Mouse (Mus musculus): ENCODE data around the gene Adamts17. TPM values are rescaled to one million over a fixed set of nuclear protein-coding genes. Genes with fewer than 3 reads are reported as not detected.

The Adamts17 gene
- 13.5 and 13.7 TPM in 2 replicates for polyA plus RNA-seq (2015; fragmentation: Nextera tagmentation; extraction: Ambion mirVana)

DNA sequence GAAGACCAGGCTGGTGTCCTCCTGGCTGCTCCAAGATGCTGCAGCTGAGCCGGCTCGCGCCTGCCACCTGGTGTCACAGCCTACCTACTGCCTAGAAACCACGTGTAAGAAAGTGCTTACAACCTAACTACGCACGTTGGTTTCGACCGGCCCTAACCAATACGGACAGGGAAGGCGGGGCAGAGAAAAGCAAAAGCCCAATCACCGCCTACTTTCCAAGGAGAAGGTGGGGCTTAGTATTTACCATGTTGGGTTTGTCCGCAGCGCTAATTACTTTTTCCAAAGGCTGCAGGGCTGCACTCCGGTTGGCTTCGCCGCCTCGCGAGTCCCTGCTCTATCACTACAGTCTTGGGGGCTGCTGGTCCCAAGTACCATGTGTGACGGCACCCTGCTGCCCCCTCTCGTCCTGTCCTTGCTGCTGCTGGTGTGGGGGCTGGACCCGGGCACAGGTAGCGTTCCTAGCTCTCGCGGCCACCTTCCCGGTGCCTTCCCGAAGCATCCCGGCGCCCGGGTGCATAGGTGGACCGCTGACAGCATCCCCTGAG is at the start of gene Adamts17:
Gene Adamts17 (plus strand): TSS at position 273 of the 545 bp plus-strand sequence.
- peak; percentile 95 for ATAC-seq (ENCODE audit: insufficient number of reproducible peaks, low FRiP score, low TSS enrichment, low read depth)
- under 1% methylated on average over 30 of the region's 30 CpGs for WGBS
- H3K4me1 ChIP-seq: peaks cover 41% of the 10 kb centered on the region
- no peaks in the 10 kb centered on the region for H3K36me3 ChIP-seq
- H3K27me3 ChIP-seq: no peaks in the 10 kb centered on the region; the same call in 1 of the 2 replicates
- H3K4me3 ChIP-seq: peak within 1 kb of the TSS; percentile 67
- H3K9me3 ChIP-seq: no peaks in the 10 kb centered on the region
- H3K27ac ChIP-seq: peak within 1 kb of the TSS; percentile 77
- peak within 1 kb of the TSS; percentile 100 for H3K4me2 ChIP-seq
- H3K9ac ChIP-seq: peak within 1 kb of the TSS; percentile 65

DNA sequence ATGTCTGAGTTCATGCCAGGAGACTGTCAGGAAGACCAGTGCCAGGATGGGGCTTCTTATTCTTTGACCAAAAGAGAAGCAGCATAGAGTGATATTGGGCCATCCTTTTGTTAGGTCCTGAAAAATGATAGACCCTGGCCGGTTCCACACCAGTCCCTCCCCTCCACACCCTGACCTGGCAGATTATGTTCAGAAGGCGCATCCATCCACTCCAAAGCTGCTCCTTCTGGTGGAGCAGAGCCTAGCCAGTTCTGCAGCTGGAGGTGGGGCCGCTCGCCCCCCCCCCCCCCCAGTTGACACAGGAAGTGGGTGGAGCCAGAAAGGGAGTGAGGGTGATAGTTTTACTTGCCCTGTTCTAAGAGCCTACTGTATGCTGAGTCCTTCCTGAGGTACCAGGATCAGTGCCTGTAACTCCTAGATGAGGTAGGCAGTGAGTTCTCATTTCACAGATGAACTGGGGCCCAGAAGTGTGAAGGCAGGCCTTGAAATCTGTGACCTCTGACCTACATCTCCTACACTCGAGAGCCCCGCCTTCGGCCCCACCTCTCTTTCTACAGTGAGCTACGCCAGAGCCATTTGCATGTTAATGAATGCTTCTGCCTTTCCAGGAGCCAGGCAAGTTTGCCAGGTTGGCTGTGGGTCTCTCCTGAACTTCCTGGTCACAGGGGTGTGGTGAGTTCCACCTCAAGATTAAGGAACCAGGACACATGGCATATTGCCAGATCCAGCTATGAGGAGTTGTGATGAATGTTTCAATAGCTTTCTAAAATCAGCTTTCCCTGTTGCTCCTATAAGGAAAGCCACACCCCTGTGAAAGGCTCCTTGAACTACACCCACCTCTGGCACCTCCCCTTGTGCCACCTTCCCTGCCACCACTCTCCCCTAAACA is 49.4 kb upstream of the Adamts17 start:
- H3K27me3 ChIP-seq: no peaks in the 10 kb centered on the region
- 32% methylated on average over 8 of the region's 8 CpGs for WGBS
- peak; percentile 58; the same call in 1 of the 2 replicates for ATAC-seq (ENCODE audit: insufficient number of reproducible peaks, low FRiP score, low TSS enrichment, low read depth)
- H3K4me2 ChIP-seq: no peak overlapping the region
- H3K4me1 ChIP-seq: peaks cover 9% of the 10 kb centered on the region
- no peak overlapping the region for H3K27ac ChIP-seq
- no peak overlapping the region for H3K4me3 ChIP-seq
- H3K9me3 ChIP-seq: no peaks in the 10 kb centered on the region
- H3K36me3 ChIP-seq: no peaks in the 10 kb centered on the region
- no peak overlapping the region for H3K9ac ChIP-seq

DNA sequence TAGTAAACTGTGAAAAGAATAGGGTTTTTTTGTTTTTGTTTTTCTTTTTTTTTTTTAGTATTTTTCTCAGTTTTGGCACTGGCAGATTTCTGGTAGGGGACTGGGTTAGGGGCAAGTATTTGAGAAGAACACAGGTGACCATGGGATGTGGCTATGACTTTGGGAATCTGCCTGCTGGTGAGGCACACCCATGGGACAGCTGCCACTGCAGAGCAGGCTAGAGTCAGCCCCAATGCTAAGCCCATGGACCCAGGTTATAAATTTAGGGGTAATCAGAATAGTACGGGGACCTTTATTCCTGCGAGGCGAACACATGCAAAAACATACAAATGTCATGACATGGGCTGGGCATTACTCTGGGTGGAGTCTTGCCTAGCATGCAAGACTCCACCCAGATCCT is 48.5 kb upstream of the Adamts17 start:
- no peak overlapping the region for H3K4me3 ChIP-seq
- no peaks in the 10 kb centered on the region for H3K9me3 ChIP-seq
- no peak for ATAC-seq (ENCODE audit: insufficient number of reproducible peaks, low FRiP score, low TSS enrichment, low read depth)
- 83% methylated on average over 3 of the region's 3 CpGs for WGBS
- no peaks in the 10 kb centered on the region for H3K27me3 ChIP-seq
- no peak overlapping the region for H3K9ac ChIP-seq
- no peak overlapping the region for H3K4me2 ChIP-seq
- no peak overlapping the region for H3K27ac ChIP-seq
- H3K4me1 ChIP-seq: peaks cover 9% of the 10 kb centered on the region
- H3K36me3 ChIP-seq: no peaks in the 10 kb centered on the region

DNA sequence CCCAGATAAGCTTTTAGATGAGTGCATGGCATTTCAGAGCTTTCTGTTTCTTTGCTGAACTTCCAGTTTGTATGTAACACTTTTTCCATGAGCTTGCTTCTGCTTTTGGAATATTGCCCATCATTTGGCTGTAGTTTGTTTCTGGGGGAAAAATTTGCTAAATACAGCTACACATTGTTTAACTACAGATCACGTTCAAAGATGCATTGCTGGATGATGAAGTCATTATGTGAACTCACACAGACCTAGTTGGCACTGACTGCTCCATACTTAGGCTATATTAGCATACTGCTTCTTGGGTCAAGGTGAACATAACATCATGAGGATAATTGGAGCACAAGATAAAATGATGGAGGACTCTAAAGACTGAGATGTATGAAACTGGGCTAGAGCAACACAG is 42.6 kb upstream of the Adamts17 start:
- WGBS: 14% methylated on average over 1 of the region's 1 CpGs

GRCm38 (mm10) chr7:66797345-66797744 is 42.2 kb upstream of the Adamts17 start:
- Histone ChIP-seq H3K4me3 (no peak overlapping the region), H3K27ac (no peak overlapping the region), H3K27me3 (no peaks in the 10 kb centered on the region), H3K36me3 (no peaks in the 10 kb centered on the region), H3K4me2 (no peak overlapping the region), H3K4me1 (peaks cover 10% of the 10 kb centered on the region), H3K9me3 (no peaks in the 10 kb centered on the region), H3K9ac (no peak overlapping the region)
- no peak for ATAC-seq (ENCODE audit: insufficient number of reproducible peaks, low FRiP score, low TSS enrichment, low read depth)
- 84% methylated on average over 1 of the region's 1 CpGs for WGBS

More for the DNA sequence above, 42.6 kb upstream of the Adamts17 start:
- H3K4me1 ChIP-seq: peaks cover 8% of the 10 kb centered on the region
- no peaks in the 10 kb centered on the region for H3K27me3 ChIP-seq
- ATAC-seq (ENCODE audit: insufficient number of reproducible peaks, low FRiP score, low TSS enrichment, low read depth): no peak
- no peaks in the 10 kb centered on the region for H3K9me3 ChIP-seq
- H3K4me2 ChIP-seq: no peak overlapping the region
- peak overlapping the region; percentile 57; the same call in 1 of the 2 replicates for H3K27ac ChIP-seq
- no peak overlapping the region for H3K9ac ChIP-seq
- H3K4me3 ChIP-seq: no peak overlapping the region
- no peaks in the 10 kb centered on the region for H3K36me3 ChIP-seq

- no peaks in the 10 kb centered on the region for H3K27me3 ChIP-seq
- WGBS: 24% methylated on average over 5 of the region's 5 CpGs
- peak overlapping the region; percentile 55; the same call in 1 of the 2 replicates for H3K27ac ChIP-seq
- H3K4me2 ChIP-seq: no peak overlapping the region
- H3K4me1 ChIP-seq: peaks cover 15% of the 10 kb centered on the region
- ATAC-seq (ENCODE audit: insufficient number of reproducible peaks, low FRiP score, low TSS enrichment, low read depth): no peak
- no peak overlapping the region for H3K9ac ChIP-seq
- no peaks in the 10 kb centered on the region for H3K36me3 ChIP-seq
- no peaks in the 10 kb centered on the region for H3K9me3 ChIP-seq
- H3K4me3 ChIP-seq: no peak overlapping the region
Measured at GRCm38 (mm10) chr7:66798826-66799225, 40.7 kb upstream of the Adamts17 start.

- Histone ChIP-seq H3K4me2 (no peak overlapping the region), H3K4me1 (peaks cover 16% of the 10 kb centered on the region), H3K27ac (no peak overlapping the region), H3K27me3 (no peaks in the 10 kb centered on the region), H3K9ac (no peak overlapping the region), H3K4me3 (no peak overlapping the region), H3K9me3 (no peaks in the 10 kb centered on the region), H3K36me3 (no peaks in the 10 kb centered on the region)
- WGBS: 74% methylated on average over 5 of the region's 5 CpGs
- ATAC-seq (ENCODE audit: insufficient number of reproducible peaks, low FRiP score, low TSS enrichment, low read depth): no peak
Measured at GRCm38 (mm10) chr7:66800784-66801183, 38.8 kb upstream of the Adamts17 start.

- Histone ChIP-seq H3K27me3 (no peaks in the 10 kb centered on the region), H3K4me2 (no peak overlapping the region), H3K27ac (no peak overlapping the region), H3K4me1 (peaks cover 16% of the 10 kb centered on the region), H3K36me3 (no peaks in the 10 kb centered on the region), H3K9me3 (no peaks in the 10 kb centered on the region), H3K9ac (no peak overlapping the region), H3K4me3 (no peak overlapping the region)
- peak; percentile 52; the same call in 1 of the 2 replicates for ATAC-seq (ENCODE audit: insufficient number of reproducible peaks, low FRiP score, low TSS enrichment, low read depth)
Measured at GRCm38 (mm10) chr7:66801785-66802184, 37.8 kb upstream of the Adamts17 start.

DNA sequence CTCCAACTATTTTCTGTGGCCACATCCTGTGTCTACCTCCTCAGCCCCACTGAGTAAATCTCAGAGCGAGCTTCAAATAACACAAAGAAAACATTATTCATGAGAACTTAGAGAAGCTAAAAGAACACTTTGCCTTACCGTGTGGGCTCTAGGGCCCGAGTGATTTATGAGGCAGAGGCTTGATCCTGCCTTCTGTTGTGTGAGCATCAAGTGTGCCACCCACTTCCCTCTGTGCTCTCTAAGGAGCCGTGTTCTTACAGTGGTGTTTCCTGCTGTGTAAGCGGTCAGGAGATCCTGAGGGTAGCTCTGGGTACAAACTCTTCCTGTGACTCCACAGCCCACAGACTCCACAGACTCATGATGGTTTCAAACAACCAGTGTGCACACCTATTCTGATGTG is 35.7 kb upstream of the Adamts17 start:
- Histone ChIP-seq H3K9me3 (no peaks in the 10 kb centered on the region), H3K27ac (no peak overlapping the region), H3K4me1 (peaks cover 13% of the 10 kb centered on the region), H3K36me3 (no peaks in the 10 kb centered on the region), H3K4me3 (no peak overlapping the region), H3K9ac (no peak overlapping the region), H3K4me2 (no peak overlapping the region), H3K27me3 (no peaks in the 10 kb centered on the region)
- no peak for ATAC-seq (ENCODE audit: insufficient number of reproducible peaks, low FRiP score, low TSS enrichment, low read depth)
- WGBS: 34% methylated on average over 5 of the region's 5 CpGs

DNA sequence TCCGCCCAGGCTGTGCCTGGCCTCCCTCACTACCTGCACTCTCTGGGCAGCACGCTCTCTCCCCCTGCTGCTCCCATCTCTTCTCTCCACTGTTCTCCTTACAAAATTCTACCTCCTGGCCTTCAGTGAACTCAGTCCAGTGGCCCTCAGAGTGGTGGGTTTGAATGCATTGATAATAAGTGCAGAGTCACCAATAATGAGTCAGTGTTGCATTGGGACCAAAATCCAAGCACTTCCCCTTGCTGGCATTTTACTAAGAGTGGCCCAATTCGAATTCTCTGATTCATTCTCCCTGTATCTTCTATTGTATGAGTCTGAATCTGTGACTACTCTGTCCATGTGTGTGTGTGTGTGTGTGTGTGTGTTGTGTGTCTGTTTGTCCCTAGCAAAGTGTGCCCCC is 32.7 kb upstream of the Adamts17 start:
- H3K9ac ChIP-seq: no peak overlapping the region
- peaks cover 8% of the 10 kb centered on the region; the same call in 1 of the 2 replicates for H3K4me1 ChIP-seq
- H3K9me3 ChIP-seq: no peaks in the 10 kb centered on the region
- WGBS: 74% methylated on average over 3 of the region's 3 CpGs
- H3K4me2 ChIP-seq: no peak overlapping the region
- no peak overlapping the region for H3K27ac ChIP-seq
- ATAC-seq (ENCODE audit: insufficient number of reproducible peaks, low FRiP score, low TSS enrichment, low read depth): no peak
- H3K27me3 ChIP-seq: no peaks in the 10 kb centered on the region
- H3K4me3 ChIP-seq: no peak overlapping the region
- no peaks in the 10 kb centered on the region for H3K36me3 ChIP-seq

- Histone ChIP-seq H3K36me3 (no peaks in the 10 kb centered on the region), H3K27me3 (no peaks in the 10 kb centered on the region), H3K4me2 (no peak overlapping the region), H3K9ac (no peak overlapping the region), H3K4me1 (peaks cover 15% of the 10 kb centered on the region), H3K27ac (no peak overlapping the region), H3K9me3 (no peaks in the 10 kb centered on the region), H3K4me3 (no peak overlapping the region)
- no peak for ATAC-seq (ENCODE audit: insufficient number of reproducible peaks, low FRiP score, low TSS enrichment, low read depth)
- 94% methylated on average over 7 of the region's 7 CpGs for WGBS
Measured at GRCm38 (mm10) chr7:66810436-66810835, 29.1 kb upstream of the Adamts17 start.

- Histone ChIP-seq H3K9ac (no peak overlapping the region), H3K27me3 (no peaks in the 10 kb centered on the region), H3K4me2 (no peak overlapping the region), H3K4me3 (no peak overlapping the region), H3K36me3 (no peaks in the 10 kb centered on the region), H3K27ac (no peak overlapping the region), H3K4me1 (peaks cover 17% of the 10 kb centered on the region), H3K9me3 (no peaks in the 10 kb centered on the region)
- no peak for ATAC-seq (ENCODE audit: insufficient number of reproducible peaks, low FRiP score, low TSS enrichment, low read depth)
- 64% methylated on average over 1 of the region's 1 CpGs for WGBS
Measured at GRCm38 (mm10) chr7:66811294-66811693, 28.2 kb upstream of the Adamts17 start.
